Mouse (Mus musculus) gastrocnemius, adult 18-20 months (tissue): Measurements from ENCODE around the gene Gm14403. TPM values are rescaled to one million over a fixed set of nuclear protein-coding genes. Genes with fewer than 3 reads are reported as not detected.

ENCODE experiments used
- total RNA-seq, 2 experiments: library from RNA; stranded (reverse); gene quantifications; 2 replicates each; pipeline ENCODE4 v1.2.3; 2021

The Gm14403 gene
- total RNA-seq, 2 experiments from 2014 or later, result 37.9 to 40.1 TPM

Other genes with a start within 250 kb of the Gm14403 start
- under 1 TPM; 0.91 to 1.00 TPM for gene Gm14409, start 231.2 kb upstream of the Gm14403 start, total RNA-seq
- gene Gm14412, start 173.9 kb upstream of the Gm14403 start, total RNA-seq, result 1 to 10 TPM; 2.2 TPM
- gene Gm14418, start 99.9 kb upstream of the Gm14403 start, total RNA-seq, result 10 to 100 TPM in 1 of 2 experiments, 1 to 10 TPM in 1; 9.6 to 12.1 TPM
- gene Zfp970, start 33.5 kb upstream of the Gm14403 start, total RNA-seq, result 10 to 100 TPM; 44.4 to 44.9 TPM
- gene Gm14406, start 80.0 kb downstream of the Gm14403 start, total RNA-seq, result not detected